Mouse (Mus musculus) testis, adult 2 months (tissue): Measurements from ENCODE around the gene Arfgef2. TPM values are rescaled to one million over a fixed set of nuclear protein-coding genes. Genes with fewer than 3 reads are reported as not detected.

Experiments
- H3K27ac ChIP-seq: fragments of 200-500 bp; 2 replicates; pipeline ENCODE4 v1.5.1; 2012; ENCODE audit warnings: low read depth, low read length; ENCODE audit not compliant: control insufficient read depth, insufficient read depth
- H3K27me3 ChIP-seq: fragments of 200-500 bp; 2 replicates; pipeline ENCODE4 v1.6.1; 2012; ENCODE audit warnings: mild to moderate bottlenecking, low read length, moderate library complexity; ENCODE audit not compliant: control insufficient read depth, insufficient read depth
- H3K36me3 ChIP-seq: fragments of 200-500 bp; 2 replicates; pipeline ENCODE4 v1.6.1; 2012; ENCODE audit warnings: mild to moderate bottlenecking, low read length; ENCODE audit not compliant: control insufficient read depth, insufficient read depth
- H3K4me1 ChIP-seq: fragments of 200-500 bp; 2 replicates; pipeline ENCODE4 v1.6.1; 2012; ENCODE audit warnings: low read length; ENCODE audit not compliant: control insufficient read depth, insufficient read depth
- H3K4me3 ChIP-seq: fragments of 200-500 bp; 2 replicates; pipeline ENCODE4 v1.5.1; 2012; ENCODE audit warnings: low read depth, mild to moderate bottlenecking, low read length, moderate library complexity, mixed read lengths; ENCODE audit not compliant: control insufficient read depth
- CTCF ChIP-seq: fragments of 200-500 bp; IDR thresholded peaks from 2 replicates; pipeline ENCODE4 v1.5.1; 2012; ENCODE audit warnings: low read depth, mild to moderate bottlenecking, inconsistent platforms, low read length, moderate library complexity; ENCODE audit not compliant: control insufficient read depth, insufficient read depth, insufficient replicate concordance
- POLR2A ChIP-seq: fragments of 200-500 bp; IDR thresholded peaks from 2 replicates; pipeline ENCODE4 v1.6.1; 2012; ENCODE audit warnings: low read depth, mild to moderate bottlenecking, inconsistent platforms, low read length, moderate library complexity; ENCODE audit not compliant: control insufficient read depth
- polyA plus RNA-seq: library from polyadenylated mRNA; depleted of rRNA; stranded (reverse); fragments of >200 nt; gene quantifications from 2 replicates; pipeline ENCODE4 v1.2.3, GENCODE M21; 2012

Arfgef2 gene
- polyA plus RNA-seq, 1 experiment = 19.1 TPM

GRCm38 (mm10) chr2:166905711-166906522, 100.5 kb downstream of the Arfgef2 start, which contains the start of gene Cse1l:
Gene Cse1l (plus strand): TSS chr2:166906040.
- Histone ChIP-seq H3K27ac (peak within 1 kb of the TSS; percentile 95), H3K4me3 (peak within 1 kb of the TSS; percentile 93), H3K4me1 (peaks cover 3% of the 10 kb centered on the region; the same call in 1 of the 2 replicates), H3K36me3 (no peaks in the 10 kb centered on the region; the same call in 1 of the 2 replicates), H3K27me3 (no peaks in the 10 kb centered on the region)
- TF ChIP-seq CTCF (no peak), POLR2A (peak; percentile 90)

- no peak for TF ChIP-seq POLR2A
- TF ChIP-seq CTCF = no peak
- H3K4me3 ChIP-seq = peak overlapping the region; percentile 93
- H3K36me3 ChIP-seq = no peaks in the 10 kb centered on the region; the same call in 1 of the 2 replicates
- H3K27ac ChIP-seq = peak overlapping the region; percentile 95
- peaks cover 3% of the 10 kb centered on the region; the same call in 1 of the 2 replicates for H3K4me1 ChIP-seq
- no peaks in the 10 kb centered on the region for H3K27me3 ChIP-seq
These were observed 101.3 kb downstream of the Arfgef2 start for GRCm38 (mm10) chr2:166906523-166907182.

- no peaks in the 10 kb centered on the region for H3K27me3 ChIP-seq
- H3K4me1 ChIP-seq = peaks cover 3% of the 10 kb centered on the region; the same call in 1 of the 2 replicates
- no peak overlapping the region for H3K4me3 ChIP-seq
- H3K27ac ChIP-seq = no peak overlapping the region
- H3K36me3 ChIP-seq = no peaks in the 10 kb centered on the region; the same call in 1 of the 2 replicates
- TF ChIP-seq CTCF = no peak
- no peak for TF ChIP-seq POLR2A
These were observed 104.3 kb downstream of the Arfgef2 start for GRCm38 (mm10) chr2:166909729-166910128.

GRCm38 (mm10) chr2:166910536-166910935, 105.1 kb downstream of the Arfgef2 start:
- no peaks in the 10 kb centered on the region; the same call in 1 of the 2 replicates for H3K4me1 ChIP-seq
- H3K4me3 ChIP-seq = no peak overlapping the region
- no peaks in the 10 kb centered on the region; the same call in 1 of the 2 replicates for H3K36me3 ChIP-seq
- H3K27me3 ChIP-seq = no peaks in the 10 kb centered on the region
- no peak overlapping the region for H3K27ac ChIP-seq
- TF ChIP-seq POLR2A (no peak), CTCF (no peak)

GRCm38 (mm10) chr2:166923971-166924370, 118.6 kb downstream of the Arfgef2 start:
- Histone ChIP-seq H3K27ac (no peak overlapping the region), H3K4me3 (no peak overlapping the region), H3K27me3 (no peaks in the 10 kb centered on the region), H3K36me3 (no peaks in the 10 kb centered on the region), H3K4me1 (no peaks in the 10 kb centered on the region)
- TF ChIP-seq POLR2A (no peak), CTCF (no peak)

GRCm38 (mm10) chr2:166933943-166934342, 128.6 kb downstream of the Arfgef2 start:
- Histone ChIP-seq H3K4me1 (no peaks in the 10 kb centered on the region), H3K4me3 (no peak overlapping the region), H3K36me3 (peaks cover 2% of the 10 kb centered on the region; the same call in 1 of the 2 replicates), H3K27ac (no peak overlapping the region), H3K27me3 (no peaks in the 10 kb centered on the region)
- TF ChIP-seq CTCF (no peak), POLR2A (no peak)

- TF ChIP-seq POLR2A (no peak), CTCF (no peak)
- H3K36me3 ChIP-seq = peaks cover 2% of the 10 kb centered on the region; the same call in 1 of the 2 replicates
- no peaks in the 10 kb centered on the region for H3K4me1 ChIP-seq
- no peak overlapping the region for H3K4me3 ChIP-seq
- H3K27me3 ChIP-seq = no peaks in the 10 kb centered on the region
- no peak overlapping the region for H3K27ac ChIP-seq
These were observed 129.0 kb downstream of the Arfgef2 start for GRCm38 (mm10) chr2:166934416-166934815.
